Mouse (Mus musculus): ENCODE results near the gene Olfr623. TPM values are rescaled to one million over a fixed set of nuclear protein-coding genes. Genes with fewer than 3 reads are reported as not detected.

Olfr623 gene
- total RNA-seq (2012; rRNA removed): not detected in 2 replicates

DNA sequence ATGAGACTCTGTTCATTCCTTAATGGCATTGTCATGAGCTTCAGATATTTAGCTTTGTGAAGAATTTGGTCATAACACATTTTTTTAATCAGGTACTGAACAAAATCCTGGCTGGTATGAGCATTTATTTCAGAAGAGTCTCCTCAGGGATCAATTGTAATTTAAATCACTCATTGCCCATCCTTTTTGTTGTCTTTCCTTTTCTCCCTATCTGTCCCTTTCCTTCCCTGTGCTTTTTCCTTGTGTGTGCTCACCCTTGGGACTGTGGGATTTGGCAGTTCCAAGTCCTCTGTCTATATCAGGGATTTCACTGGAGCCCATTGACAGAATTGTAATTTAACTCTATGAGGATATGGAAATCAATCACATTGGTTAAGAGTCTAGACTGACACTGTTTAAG, at the start of gene Olfr623:
Olfr623 (minus strand) TSS at position 101 of the 400 bp plus-strand sequence.
- no peak for DNase-seq (ENCODE audit: low read depth, low spot score)
- no peak for TF ChIP-seq MAFK (IDR thresholded peaks at IDR 0.05; ENCODE audit: insufficient read depth, low read depth, low read length)
- no peak for TF ChIP-seq HCFC1 (IDR thresholded peaks at IDR 0.05; ENCODE audit: borderline replicate concordance, insufficient read depth, low read length)
- no peak for TF ChIP-seq ZNF384 (IDR thresholded peaks at IDR 0.05; ENCODE audit: low read depth, low read length)
- no peak for TF ChIP-seq CHD2 (IDR thresholded peaks at IDR 0.05; ENCODE audit: low read depth, low read length)
- TF ChIP-seq ZC3H11A (IDR thresholded peaks at IDR 0.05; ENCODE audit: borderline replicate concordance, low read depth, low read length): no peak
- no peak within 1 kb of the TSS for H3K4me3 ChIP-seq (ENCODE audit: insufficient read depth in 1 of 2, low read depth in 1 of 2, low read length in 2 of 2, poor library complexity in 1 of 2, severe bottlenecking in 1 of 2)
- no peaks in the 10 kb centered on the region for H3K9me3 ChIP-seq (ENCODE audit: control insufficient read depth, insufficient read depth, low read depth, low read length)
- in situ Hi-C loops (cut with MboI; ENCODE audit: low sequenced_read_pairs in 2 of 2, unreplicated experiment in 2 of 2): no loop called here
- H3K27ac ChIP-seq (ENCODE audit: insufficient read depth, low read depth, low read length, poor library complexity, severe bottlenecking): no peak within 1 kb of the TSS
- H3K9ac ChIP-seq (ENCODE audit: insufficient read depth, low read depth, low read length, poor library complexity, severe bottlenecking): no peak within 1 kb of the TSS
- H3K4me1 ChIP-seq (ENCODE audit: control insufficient read depth in 2 of 2, insufficient read depth in 2 of 2, low read length in 2 of 2, poor library complexity in 1 of 2): no peaks in the 10 kb centered on the region
- H3K36me3 ChIP-seq (ENCODE audit: control insufficient read depth, insufficient read depth, low read length, poor library complexity, severe bottlenecking): no peaks in the 10 kb centered on the region

DNA sequence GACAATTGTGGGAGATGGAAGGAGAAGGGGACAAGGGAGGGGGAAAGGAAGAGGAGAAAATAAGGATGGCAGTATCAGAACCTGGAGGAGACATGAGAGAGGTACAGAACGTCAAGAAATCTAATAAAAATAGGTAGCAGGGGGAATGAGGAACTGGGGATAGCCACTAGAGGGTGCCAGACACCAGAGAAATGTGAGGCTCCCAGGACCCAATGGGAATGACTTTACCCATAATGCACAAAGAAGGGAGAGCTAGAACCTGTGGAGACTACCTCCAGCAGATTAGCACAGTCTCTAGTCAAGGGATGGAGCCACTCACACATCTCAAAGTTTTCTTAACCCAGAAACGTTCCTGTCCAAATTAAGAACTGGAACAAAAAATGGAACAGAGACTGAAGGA, 48.5 kb upstream of the Olfr623 start:
- H3K4me1 ChIP-seq (ENCODE audit: control insufficient read depth in 2 of 2, insufficient read depth in 2 of 2, low read length in 2 of 2, poor library complexity in 1 of 2): no peaks in the 10 kb centered on the region
- H3K36me3 ChIP-seq (ENCODE audit: control insufficient read depth, insufficient read depth, low read length, poor library complexity, severe bottlenecking): no peaks in the 10 kb centered on the region
- H3K27ac ChIP-seq (ENCODE audit: insufficient read depth, low read depth, low read length, poor library complexity, severe bottlenecking): no peak overlapping the region
- in situ Hi-C loops (cut with MboI; ENCODE audit: low sequenced_read_pairs in 2 of 2, unreplicated experiment in 2 of 2): no loop called here
- no peak for DNase-seq (ENCODE audit: low read depth, low spot score)
- TF ChIP-seq HCFC1 (IDR thresholded peaks at IDR 0.05; ENCODE audit: borderline replicate concordance, insufficient read depth, low read length): no peak
- no peak for TF ChIP-seq CHD2 (IDR thresholded peaks at IDR 0.05; ENCODE audit: low read depth, low read length)
- no peak for TF ChIP-seq ZC3H11A (IDR thresholded peaks at IDR 0.05; ENCODE audit: borderline replicate concordance, low read depth, low read length)
- no peak for TF ChIP-seq MAFK (IDR thresholded peaks at IDR 0.05; ENCODE audit: insufficient read depth, low read depth, low read length)
- no peak for TF ChIP-seq ZNF384 (IDR thresholded peaks at IDR 0.05; ENCODE audit: low read depth, low read length)
- H3K9ac ChIP-seq (ENCODE audit: insufficient read depth, low read depth, low read length, poor library complexity, severe bottlenecking): no peak overlapping the region
- no peak overlapping the region for H3K4me3 ChIP-seq (ENCODE audit: insufficient read depth in 1 of 2, low read depth in 1 of 2, low read length in 2 of 2, poor library complexity in 1 of 2, severe bottlenecking in 1 of 2)
- H3K9me3 ChIP-seq (ENCODE audit: control insufficient read depth, insufficient read depth, low read depth, low read length): no peaks in the 10 kb centered on the region

- DNase-seq (ENCODE audit: low read depth, low spot score): no peak
- no peak overlapping the region for H3K9ac ChIP-seq (ENCODE audit: insufficient read depth, low read depth, low read length, poor library complexity, severe bottlenecking)
- no peak overlapping the region for H3K4me3 ChIP-seq (ENCODE audit: insufficient read depth in 1 of 2, low read depth in 1 of 2, low read length in 2 of 2, poor library complexity in 1 of 2, severe bottlenecking in 1 of 2)
- H3K36me3 ChIP-seq (ENCODE audit: control insufficient read depth, insufficient read depth, low read length, poor library complexity, severe bottlenecking): no peaks in the 10 kb centered on the region
- no peak overlapping the region for H3K27ac ChIP-seq (ENCODE audit: insufficient read depth, low read depth, low read length, poor library complexity, severe bottlenecking)
- TF ChIP-seq ZC3H11A (IDR thresholded peaks at IDR 0.05; ENCODE audit: borderline replicate concordance, low read depth, low read length) (no peak), HCFC1 (IDR thresholded peaks at IDR 0.05; ENCODE audit: borderline replicate concordance, insufficient read depth, low read length) (no peak), ZNF384 (IDR thresholded peaks at IDR 0.05; ENCODE audit: low read depth, low read length) (no peak), MAFK (IDR thresholded peaks at IDR 0.05; ENCODE audit: insufficient read depth, low read depth, low read length) (no peak), CHD2 (IDR thresholded peaks at IDR 0.05; ENCODE audit: low read depth, low read length) (no peak)
- no peaks in the 10 kb centered on the region for H3K9me3 ChIP-seq (ENCODE audit: control insufficient read depth, insufficient read depth, low read depth, low read length)
- no peaks in the 10 kb centered on the region for H3K4me1 ChIP-seq (ENCODE audit: control insufficient read depth in 2 of 2, insufficient read depth in 2 of 2, low read length in 2 of 2, poor library complexity in 1 of 2)
- in situ Hi-C loops (cut with MboI; ENCODE audit: low sequenced_read_pairs in 2 of 2, unreplicated experiment in 2 of 2): no loop called here
These were observed 36.0 kb upstream of the Olfr623 start for GRCm38 (mm10) chr7:103699469-103699868.

DNA sequence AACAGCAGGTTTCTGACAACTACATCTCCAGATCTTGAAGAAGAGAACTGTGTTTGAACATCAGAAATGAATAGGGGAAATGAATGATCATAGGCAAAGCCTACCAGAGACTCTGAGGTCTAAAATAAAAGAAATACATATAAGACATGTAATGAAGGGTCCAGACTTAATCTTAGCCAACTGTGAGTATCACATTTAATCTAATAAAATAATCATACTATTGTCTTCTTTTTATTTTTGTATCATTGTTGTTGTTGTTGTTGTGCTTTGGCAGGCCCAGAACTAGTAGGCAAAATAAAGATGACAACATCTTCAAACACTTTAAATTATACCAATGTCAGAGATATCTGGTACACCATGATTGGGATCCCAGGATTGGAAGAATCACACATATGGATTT, 18.9 kb upstream of the Olfr623 start, which contains the start of gene Olfr625-ps1:
Olfr625-ps1 (plus strand) TSS at position 301 of the 400 bp plus-strand sequence.
- in situ Hi-C loops (cut with MboI; ENCODE audit: low sequenced_read_pairs in 2 of 2, unreplicated experiment in 2 of 2): no loop called here
- Histone ChIP-seq H3K27ac (ENCODE audit: insufficient read depth, low read depth, low read length, poor library complexity, severe bottlenecking) (no peak within 1 kb of the TSS), H3K9me3 (ENCODE audit: control insufficient read depth, insufficient read depth, low read depth, low read length) (no peaks in the 10 kb centered on the region), H3K4me1 (ENCODE audit: control insufficient read depth in 2 of 2, insufficient read depth in 2 of 2, low read length in 2 of 2, poor library complexity in 1 of 2) (no peaks in the 10 kb centered on the region), H3K4me3 (ENCODE audit: insufficient read depth in 1 of 2, low read depth in 1 of 2, low read length in 2 of 2, poor library complexity in 1 of 2, severe bottlenecking in 1 of 2) (no peak within 1 kb of the TSS), H3K36me3 (ENCODE audit: control insufficient read depth, insufficient read depth, low read length, poor library complexity, severe bottlenecking) (no peaks in the 10 kb centered on the region), H3K9ac (ENCODE audit: insufficient read depth, low read depth, low read length, poor library complexity, severe bottlenecking) (no peak within 1 kb of the TSS)
- no peak for TF ChIP-seq ZNF384 (IDR thresholded peaks at IDR 0.05; ENCODE audit: low read depth, low read length)
- no peak for TF ChIP-seq HCFC1 (IDR thresholded peaks at IDR 0.05; ENCODE audit: borderline replicate concordance, insufficient read depth, low read length)
- TF ChIP-seq MAFK (IDR thresholded peaks at IDR 0.05; ENCODE audit: insufficient read depth, low read depth, low read length): no peak
- no peak for TF ChIP-seq CHD2 (IDR thresholded peaks at IDR 0.05; ENCODE audit: low read depth, low read length)
- no peak for TF ChIP-seq ZC3H11A (IDR thresholded peaks at IDR 0.05; ENCODE audit: borderline replicate concordance, low read depth, low read length)
- DNase-seq (ENCODE audit: low read depth, low spot score): no peak

DNA sequence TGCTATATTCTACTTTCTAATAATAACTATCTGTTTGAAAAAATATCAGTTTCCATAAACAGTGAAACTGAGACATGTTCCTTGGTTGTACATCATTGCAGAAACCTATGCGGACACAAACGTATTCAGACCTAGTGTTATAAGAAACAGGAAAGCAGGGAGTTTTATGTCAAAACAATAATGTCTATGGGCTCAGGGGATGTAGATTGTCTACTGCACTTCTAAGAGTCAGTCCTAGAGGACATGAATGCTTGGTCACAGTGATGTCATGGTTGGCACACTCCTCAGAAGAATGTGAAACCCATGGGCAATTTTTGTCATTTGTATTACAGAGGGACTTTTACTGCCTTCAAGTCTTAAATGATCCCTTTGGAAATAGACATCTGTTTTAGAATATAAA, 7.6 kb upstream of the Olfr623 start, which contains the start of gene Olfr624:
Olfr624 (minus strand) TSS at position 101 of the 400 bp plus-strand sequence.
- Histone ChIP-seq H3K4me1 (ENCODE audit: control insufficient read depth in 2 of 2, insufficient read depth in 2 of 2, low read length in 2 of 2, poor library complexity in 1 of 2) (no peaks in the 10 kb centered on the region), H3K36me3 (ENCODE audit: control insufficient read depth, insufficient read depth, low read length, poor library complexity, severe bottlenecking) (no peaks in the 10 kb centered on the region), H3K9me3 (ENCODE audit: control insufficient read depth, insufficient read depth, low read depth, low read length) (no peaks in the 10 kb centered on the region), H3K4me3 (ENCODE audit: insufficient read depth in 1 of 2, low read depth in 1 of 2, low read length in 2 of 2, poor library complexity in 1 of 2, severe bottlenecking in 1 of 2) (no peak within 1 kb of the TSS), H3K9ac (ENCODE audit: insufficient read depth, low read depth, low read length, poor library complexity, severe bottlenecking) (no peak within 1 kb of the TSS), H3K27ac (ENCODE audit: insufficient read depth, low read depth, low read length, poor library complexity, severe bottlenecking) (no peak within 1 kb of the TSS)
- in situ Hi-C loops (cut with MboI; ENCODE audit: low sequenced_read_pairs in 2 of 2, unreplicated experiment in 2 of 2): no loop called here
- no peak for TF ChIP-seq CHD2 (IDR thresholded peaks at IDR 0.05; ENCODE audit: low read depth, low read length)
- no peak for TF ChIP-seq HCFC1 (IDR thresholded peaks at IDR 0.05; ENCODE audit: borderline replicate concordance, insufficient read depth, low read length)
- TF ChIP-seq MAFK (IDR thresholded peaks at IDR 0.05; ENCODE audit: insufficient read depth, low read depth, low read length): no peak
- no peak for TF ChIP-seq ZNF384 (IDR thresholded peaks at IDR 0.05; ENCODE audit: low read depth, low read length)
- no peak for TF ChIP-seq ZC3H11A (IDR thresholded peaks at IDR 0.05; ENCODE audit: borderline replicate concordance, low read depth, low read length)
- DNase-seq (ENCODE audit: low read depth, low spot score): no peak
